Mouse (Mus musculus): ENCODE data around the gene Cog3. TPM values are rescaled to one million over a fixed set of nuclear protein-coding genes. Genes with fewer than 3 reads are reported as not detected.

The Cog3 gene
- total RNA-seq, 1 experiment: 11.2 TPM

- Histone ChIP-seq H3K36me3 (ENCODE audit: control insufficient read depth, insufficient read depth, low read length, poor library complexity, severe bottlenecking) (no peaks in the 10 kb centered on the region), H3K4me3 (ENCODE audit: insufficient read depth in 1 of 2, low read depth in 1 of 2, low read length in 2 of 2, poor library complexity in 1 of 2, severe bottlenecking in 1 of 2) (no peak overlapping the region), H3K4me1 (ENCODE audit: control insufficient read depth in 2 of 2, insufficient read depth in 2 of 2, low read length in 2 of 2, poor library complexity in 1 of 2) (no peaks in the 10 kb centered on the region), H3K9ac (ENCODE audit: insufficient read depth, low read depth, low read length, poor library complexity, severe bottlenecking) (no peak overlapping the region), H3K27ac (ENCODE audit: insufficient read depth, low read depth, low read length, poor library complexity, severe bottlenecking) (no peak overlapping the region), H3K9me3 (ENCODE audit: control insufficient read depth, insufficient read depth, low read depth, low read length) (no peaks in the 10 kb centered on the region)
- DNase-seq (ENCODE audit: low read depth, low spot score): no peak
- in situ Hi-C loops (cut with MboI; ENCODE audit: low sequenced_read_pairs in 2 of 2, unreplicated experiment in 2 of 2): no loop called here
- no peak for TF ChIP-seq MAFK (IDR thresholded peaks at IDR 0.05; ENCODE audit: insufficient read depth, low read depth, low read length)
- no peak for TF ChIP-seq ZNF384 (IDR thresholded peaks at IDR 0.05; ENCODE audit: low read depth, low read length)
- no peak for TF ChIP-seq CHD2 (IDR thresholded peaks at IDR 0.05; ENCODE audit: low read depth, low read length)
- no peak for TF ChIP-seq ZC3H11A (IDR thresholded peaks at IDR 0.05; ENCODE audit: borderline replicate concordance, low read depth, low read length)
- no peak for TF ChIP-seq HCFC1 (IDR thresholded peaks at IDR 0.05; ENCODE audit: borderline replicate concordance, insufficient read depth, low read length)
Measured at GRCm38 (mm10) chr14:75661548-75661947, 92.8 kb downstream of the Cog3 start.

- Histone ChIP-seq H3K4me1 (ENCODE audit: control insufficient read depth in 2 of 2, insufficient read depth in 2 of 2, low read length in 2 of 2, poor library complexity in 1 of 2) (no peaks in the 10 kb centered on the region), H3K27ac (ENCODE audit: insufficient read depth, low read depth, low read length, poor library complexity, severe bottlenecking) (no peak overlapping the region), H3K9ac (ENCODE audit: insufficient read depth, low read depth, low read length, poor library complexity, severe bottlenecking) (no peak overlapping the region), H3K9me3 (ENCODE audit: control insufficient read depth, insufficient read depth, low read depth, low read length) (no peaks in the 10 kb centered on the region), H3K36me3 (ENCODE audit: control insufficient read depth, insufficient read depth, low read length, poor library complexity, severe bottlenecking) (no peaks in the 10 kb centered on the region), H3K4me3 (ENCODE audit: insufficient read depth in 1 of 2, low read depth in 1 of 2, low read length in 2 of 2, poor library complexity in 1 of 2, severe bottlenecking in 1 of 2) (no peak overlapping the region)
- TF ChIP-seq ZC3H11A (IDR thresholded peaks at IDR 0.05; ENCODE audit: borderline replicate concordance, low read depth, low read length) (no peak), ZNF384 (IDR thresholded peaks at IDR 0.05; ENCODE audit: low read depth, low read length) (no peak), HCFC1 (IDR thresholded peaks at IDR 0.05; ENCODE audit: borderline replicate concordance, insufficient read depth, low read length) (no peak), MAFK (IDR thresholded peaks at IDR 0.05; ENCODE audit: insufficient read depth, low read depth, low read length) (no peak), CHD2 (IDR thresholded peaks at IDR 0.05; ENCODE audit: low read depth, low read length) (no peak)
- DNase-seq (ENCODE audit: low read depth, low spot score): no peak
- in situ Hi-C loops (cut with MboI; ENCODE audit: low sequenced_read_pairs in 2 of 2, unreplicated experiment in 2 of 2): no loop called here
Measured at GRCm38 (mm10) chr14:75660936-75661335, 93.4 kb downstream of the Cog3 start.

Other genes starting within 250 kb of the Cog3 start
- gene Spert, start 161.4 kb downstream of the Cog3 start, total RNA-seq (2012; rRNA removed): not detected in 2 replicates
- gene Erich6b, start 112.3 kb downstream of the Cog3 start, total RNA-seq (2012; rRNA removed): not detected in 2 replicates
- 5.1 and 9.2 TPM in 2 replicates for gene Slc25a30, start 32.5 kb upstream of the Cog3 start, total RNA-seq (2012; rRNA removed)
- 592 and 613 TPM in 2 replicates for gene Tpt1, start 90.6 kb upstream of the Cog3 start, total RNA-seq (2012; rRNA removed)
- 0.09 and 0.16 TPM in 2 replicates for gene Kctd4, start 200.5 kb upstream of the Cog3 start, total RNA-seq (2012; rRNA removed)